Mouse (Mus musculus) spleen, postnatal 4 days (tissue): ENCODE results near the gene Tyk2.

ENCODE experiments used
- DNase-seq, 2 experiments: peaks; one replicate each; pipeline ENCODE4 v3.0.0; 2022; ENCODE audit warnings: low spot score in 2 of 2

Tyk2 gene

DNA sequence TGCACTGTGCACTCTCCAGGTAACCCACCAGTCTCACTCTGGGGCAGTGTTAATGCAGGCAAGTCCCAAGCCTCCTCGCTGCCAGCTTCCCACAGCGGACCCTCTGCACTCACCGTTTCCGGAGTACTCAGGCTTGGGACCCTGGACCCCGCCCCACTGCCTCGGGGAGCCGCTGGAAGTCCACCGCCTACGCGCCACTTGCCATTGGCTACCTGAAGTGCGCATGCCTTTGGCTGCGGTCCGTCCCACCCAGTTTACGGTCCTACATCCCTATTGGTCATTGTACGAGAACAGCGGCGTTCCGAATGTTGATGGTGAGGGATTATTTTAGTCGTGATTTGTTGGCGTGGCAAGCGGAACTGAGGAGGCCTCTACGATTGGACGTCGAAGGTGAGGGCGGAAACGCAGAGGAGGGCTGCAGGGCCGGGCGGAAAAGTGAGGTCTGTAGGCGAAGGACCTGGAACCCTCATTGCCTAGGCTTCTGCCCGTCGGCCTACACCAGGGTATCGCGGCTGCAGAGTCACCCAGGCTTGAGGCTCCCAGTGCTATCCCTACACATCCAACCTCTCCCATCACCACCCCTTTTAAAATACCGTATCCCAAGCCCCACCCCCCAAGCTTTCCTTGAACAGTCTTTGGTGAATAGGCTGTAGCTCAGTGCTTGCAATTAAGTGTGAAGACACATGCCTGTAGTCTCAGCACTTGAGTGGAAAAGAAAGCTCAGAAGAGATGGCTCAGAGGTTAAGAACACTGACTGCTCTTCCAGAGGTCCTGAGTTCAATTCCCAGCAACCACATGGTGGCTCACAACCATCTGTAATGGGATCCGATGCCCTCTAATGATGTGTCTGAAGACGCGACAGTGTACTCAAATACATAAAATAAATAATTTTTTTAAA is at the start of gene Tyk2:
TSS of gene Tyk2 (minus strand) at position 185 of the 898 bp plus-strand sequence.
- DNase-seq: peak; percentile 82 to 88

DNA sequence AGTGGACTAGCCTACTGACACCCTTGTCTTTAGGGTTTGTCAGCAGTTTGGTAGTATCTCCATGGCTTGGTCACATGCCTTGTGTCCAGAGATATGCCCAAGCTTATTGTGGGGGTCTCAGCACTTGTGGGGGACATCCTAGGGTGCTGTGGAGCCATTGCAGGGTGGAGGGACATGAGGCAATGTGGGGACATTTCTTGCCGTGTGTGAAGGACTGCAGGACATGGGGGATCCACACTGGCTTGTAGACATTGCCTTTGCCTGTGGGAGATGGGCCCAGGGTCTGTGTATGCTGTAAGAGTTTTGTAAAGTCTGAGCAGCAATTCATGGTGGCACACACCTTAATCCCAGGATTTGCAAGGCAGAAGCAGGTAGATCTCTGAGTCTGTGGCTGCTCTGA is 49.8 kb upstream of the Tyk2 start:
- no peak for DNase-seq

DNA sequence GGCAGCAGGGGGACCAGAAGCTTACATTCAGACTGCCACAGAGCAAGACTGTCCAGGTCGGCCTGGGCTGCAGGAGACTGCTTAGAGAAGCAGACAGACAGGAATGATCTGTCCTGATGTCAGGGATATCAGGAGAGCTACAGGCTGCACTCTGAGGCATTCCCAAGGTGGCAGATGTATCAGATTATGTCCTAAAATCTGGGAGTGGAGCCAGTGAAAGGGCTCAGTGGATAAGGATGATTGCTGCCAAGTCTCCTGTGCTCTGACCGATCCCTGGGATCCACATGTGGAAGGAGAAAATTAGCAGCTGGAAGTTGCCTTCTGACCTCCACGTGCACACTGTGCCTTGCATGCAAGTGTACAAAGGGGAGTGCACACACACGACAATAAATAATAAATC is 49.4 kb upstream of the Tyk2 start:
- no peak for DNase-seq

DNA sequence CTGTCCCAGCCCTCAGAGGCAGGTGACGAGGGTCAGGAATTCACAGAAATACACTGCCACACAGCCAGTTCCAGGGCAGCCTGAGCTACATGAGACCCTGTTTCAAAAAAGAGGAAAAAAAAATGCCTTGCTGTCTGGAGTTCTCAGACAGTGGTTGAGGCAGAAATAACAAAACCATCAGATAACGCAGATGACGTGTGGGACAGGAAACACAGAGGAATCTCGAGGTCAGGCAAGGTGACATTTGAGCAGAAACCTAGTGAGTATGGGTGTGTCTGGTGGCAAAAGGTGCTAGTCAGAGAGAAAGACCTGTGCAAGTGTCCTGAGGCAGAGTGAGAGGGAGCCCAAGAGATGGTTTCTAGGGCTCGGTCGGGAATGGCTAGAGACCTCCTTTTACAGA is 41.3 kb upstream of the Tyk2 start:
- no peak for DNase-seq

DNA sequence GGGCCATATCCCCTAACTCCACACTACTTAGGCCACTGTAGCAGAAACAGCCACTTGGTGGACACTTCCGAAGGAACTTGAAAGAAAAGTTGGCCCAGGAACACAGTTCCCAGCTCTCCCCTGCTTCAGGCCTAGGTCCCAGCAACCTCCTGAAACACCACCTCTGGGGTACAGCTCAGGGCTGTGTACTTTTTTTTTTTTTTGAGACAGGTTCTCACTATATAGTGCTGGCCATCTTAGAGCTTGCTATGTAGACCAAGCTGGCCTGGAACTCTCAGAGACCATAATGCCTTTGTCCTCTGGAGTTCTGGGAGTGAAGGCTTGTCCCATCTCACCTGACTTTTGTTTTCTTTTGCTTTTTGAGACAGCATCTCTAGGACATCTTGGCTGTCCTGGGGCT is 38.1 kb upstream of the Tyk2 start:
- DNase-seq: no peak

DNA sequence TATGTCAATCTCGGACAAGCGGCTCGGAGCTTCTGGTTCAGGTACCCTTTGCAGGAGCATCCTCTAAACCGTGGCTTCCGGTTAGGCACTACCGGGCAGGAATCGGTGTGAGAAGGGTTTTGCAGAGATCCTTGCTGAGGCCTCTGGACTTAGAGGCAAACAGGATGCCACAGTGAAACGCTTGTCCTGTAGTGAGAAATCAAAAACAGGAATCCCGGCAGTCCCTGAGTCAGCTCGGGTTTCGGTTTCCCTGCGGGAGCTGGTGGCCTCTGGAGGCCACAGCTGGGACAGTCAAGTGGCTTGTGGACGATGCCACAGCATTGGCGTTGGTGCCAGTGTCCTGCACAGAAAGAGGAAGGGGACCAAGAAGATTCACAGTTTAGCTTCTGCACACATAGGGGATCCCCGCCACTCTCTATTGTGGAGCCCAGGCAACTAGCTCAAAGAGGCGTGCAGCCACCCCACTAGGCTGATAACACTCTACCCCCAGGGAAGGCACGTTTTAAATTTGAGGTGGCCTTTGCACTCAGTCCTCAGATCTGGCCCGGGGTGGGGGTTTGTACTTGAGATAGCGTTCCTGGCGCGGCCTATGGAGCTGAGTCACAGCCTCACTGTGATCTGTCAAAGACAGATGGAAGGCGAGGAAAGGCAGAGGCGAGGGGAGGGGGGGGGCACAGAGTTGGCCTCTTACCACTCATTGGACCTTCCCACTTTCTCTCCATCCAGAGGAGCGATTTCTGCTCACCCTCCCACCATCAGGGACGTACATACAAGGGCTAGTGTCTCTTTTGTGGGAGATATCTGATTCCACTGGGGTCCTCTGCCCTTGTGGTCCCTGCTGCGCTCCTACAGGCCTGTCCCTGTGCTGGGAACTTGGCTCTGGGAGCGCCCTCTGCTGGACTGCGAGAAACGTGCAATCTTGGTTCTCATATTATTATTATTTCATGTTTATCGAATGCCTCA is 37.4 kb upstream of the Tyk2 start:
- peak; percentile 81 to 93 for DNase-seq

DNA sequence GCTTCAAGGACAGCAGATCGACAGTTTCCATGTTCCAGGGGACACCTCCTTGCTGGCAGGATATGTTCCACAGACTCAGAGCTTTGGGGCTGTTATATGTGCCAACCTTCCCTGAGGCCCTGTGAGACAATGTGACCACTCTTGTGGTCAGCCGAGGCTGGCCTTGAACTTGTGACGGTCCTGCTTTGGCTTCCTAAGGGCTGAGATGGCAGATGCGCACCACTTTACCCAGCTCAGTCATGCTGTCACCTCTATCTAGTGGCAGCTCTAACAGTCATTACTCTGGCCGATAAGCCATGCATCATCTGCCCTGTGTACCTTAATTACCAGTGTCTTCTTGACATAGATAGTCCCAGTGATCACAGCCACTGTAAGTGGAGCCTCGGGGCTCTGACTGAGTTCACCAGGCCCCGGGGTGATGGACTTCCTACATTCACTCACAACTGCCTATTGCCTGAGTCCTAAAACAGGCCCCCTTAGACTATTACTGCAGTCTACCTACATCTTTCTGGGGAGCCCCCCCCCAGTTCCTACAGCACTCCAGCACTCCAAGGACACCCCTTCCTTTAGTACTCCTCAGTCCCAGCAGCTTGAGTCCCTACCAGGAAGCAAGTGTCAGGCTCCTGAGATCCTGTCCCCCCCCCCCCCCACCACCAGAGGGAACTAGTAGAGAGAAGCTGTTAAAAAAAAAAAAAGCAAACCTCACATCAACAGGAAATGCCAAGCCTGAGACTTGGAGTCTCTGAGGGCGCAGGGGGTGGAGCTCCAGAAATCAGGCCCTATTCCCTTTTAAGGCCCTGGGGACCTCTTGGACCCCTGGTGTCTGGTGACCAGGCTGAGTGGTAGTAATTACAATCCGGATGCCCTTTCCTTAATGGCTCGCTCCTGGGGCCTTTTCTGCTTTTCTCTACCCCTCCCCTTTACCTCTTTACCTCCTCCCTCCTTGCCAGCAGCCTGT is 36.4 kb upstream of the Tyk2 start:
- DNase-seq: no peak

DNA sequence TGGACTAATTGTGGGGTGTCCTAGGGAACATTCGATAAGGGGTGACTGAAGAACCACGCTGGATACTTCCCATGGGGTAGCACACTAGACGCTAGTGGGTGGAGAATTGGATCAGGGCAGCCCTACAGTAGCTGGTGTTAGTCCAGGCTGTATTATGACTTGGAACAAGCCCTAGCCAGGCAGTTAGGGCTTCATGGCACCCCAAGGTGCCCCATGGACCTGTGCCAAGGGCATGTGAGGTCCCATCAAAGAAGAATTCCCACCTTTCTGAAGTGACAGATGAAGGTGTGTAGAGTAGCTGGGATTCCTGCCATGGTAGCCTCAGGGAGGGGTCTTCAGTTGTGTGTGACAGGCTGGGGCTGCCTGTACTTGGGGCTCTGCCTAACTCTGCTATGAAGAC is 35.5 kb upstream of the Tyk2 start:
- no peak for DNase-seq

DNA sequence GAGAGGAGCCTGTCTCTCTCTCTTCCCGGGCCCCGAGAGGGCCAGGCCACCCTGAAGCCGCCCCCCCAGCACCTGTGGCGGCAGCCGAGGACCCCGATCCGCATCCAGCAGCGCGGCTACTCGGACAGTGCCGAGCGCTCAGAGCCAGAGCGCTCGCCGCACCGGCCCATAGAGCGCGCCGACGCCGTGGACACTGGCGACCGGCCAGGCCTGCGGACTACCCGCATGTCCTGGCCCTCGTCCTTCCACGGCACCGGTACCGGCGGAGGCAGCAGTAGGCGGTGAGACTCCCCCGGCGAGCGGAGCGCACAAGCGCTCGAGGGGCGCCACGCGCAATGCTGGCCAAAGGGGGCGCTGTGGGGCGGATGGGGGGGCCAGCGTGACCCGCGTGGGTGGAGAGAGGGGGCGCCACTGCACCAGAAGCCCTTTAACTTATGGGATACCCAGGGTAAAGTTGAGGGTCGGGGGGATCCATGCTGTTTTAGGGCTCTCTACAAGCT is 35.0 kb upstream of the Tyk2 start:
- DNase-seq: peak; percentile 53 to 88

DNA sequence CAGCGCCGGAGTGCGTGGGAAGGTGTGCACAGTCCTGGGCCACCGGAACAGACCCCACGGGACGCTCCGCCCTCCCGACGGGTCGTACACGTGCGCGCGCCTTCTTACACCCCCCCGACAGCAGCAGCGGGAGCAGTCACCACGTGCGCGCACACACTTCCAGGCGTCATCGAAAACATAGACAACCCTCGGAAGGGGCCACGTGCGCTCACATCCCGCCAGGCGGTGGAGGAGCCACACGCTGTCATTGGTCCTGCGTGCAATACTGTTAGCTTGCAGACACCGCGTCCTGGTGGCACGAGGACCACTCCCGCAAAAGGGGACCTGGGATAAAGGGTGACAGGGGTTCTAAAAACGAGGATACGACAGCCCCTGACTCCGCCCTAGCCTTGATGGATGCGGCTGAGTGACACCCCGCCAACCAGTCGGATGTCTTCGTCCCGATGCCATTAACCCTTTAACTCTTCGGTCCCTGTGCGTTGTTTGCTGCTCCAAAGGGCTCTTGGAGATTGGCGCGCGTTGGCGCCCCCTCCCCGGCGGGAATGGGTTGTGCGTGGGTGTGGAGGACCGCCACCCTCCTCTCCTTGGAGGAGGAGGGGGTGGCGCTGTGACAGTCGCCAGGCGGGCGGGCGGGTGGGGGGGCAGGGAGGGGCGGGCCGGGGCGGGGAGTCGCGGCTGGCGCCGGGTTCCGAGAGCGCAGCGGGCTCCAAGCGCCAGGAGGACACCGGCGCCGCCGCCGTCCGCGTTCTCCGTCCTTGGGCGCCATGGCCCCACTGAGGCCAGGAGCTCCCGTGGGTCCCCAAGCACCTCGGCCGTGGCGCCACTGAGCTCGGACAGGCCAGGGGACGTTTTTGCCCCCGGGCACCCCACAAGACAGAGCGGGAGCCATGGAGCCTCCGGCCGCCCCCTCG is 34.3 kb upstream of the Tyk2 start, which contains the start of gene Pde4a:
TSS of gene Pde4a (plus strand) at position 674 of the 911 bp plus-strand sequence.
- DNase-seq: no peak

DNA sequence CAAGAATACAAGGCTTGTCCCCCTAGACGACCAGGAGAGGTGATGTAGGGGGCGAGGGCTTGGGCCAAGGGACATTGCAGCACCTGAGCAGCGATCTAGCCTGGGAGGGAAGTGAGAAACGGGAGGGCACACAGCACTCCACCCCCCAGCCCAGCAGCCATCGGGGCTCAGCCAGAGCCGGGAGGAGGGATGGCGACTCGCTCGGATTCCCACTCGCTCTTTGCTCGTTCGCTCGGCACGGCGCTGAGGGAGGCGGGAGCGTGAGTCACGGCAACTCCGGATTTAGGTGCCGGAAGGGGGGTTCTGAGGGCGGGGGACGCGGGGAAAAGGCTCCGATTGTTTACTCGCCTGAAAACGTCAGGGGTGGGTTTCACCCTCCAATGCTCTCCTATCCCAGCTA is 33.0 kb upstream of the Tyk2 start:
- no peak for DNase-seq

DNA sequence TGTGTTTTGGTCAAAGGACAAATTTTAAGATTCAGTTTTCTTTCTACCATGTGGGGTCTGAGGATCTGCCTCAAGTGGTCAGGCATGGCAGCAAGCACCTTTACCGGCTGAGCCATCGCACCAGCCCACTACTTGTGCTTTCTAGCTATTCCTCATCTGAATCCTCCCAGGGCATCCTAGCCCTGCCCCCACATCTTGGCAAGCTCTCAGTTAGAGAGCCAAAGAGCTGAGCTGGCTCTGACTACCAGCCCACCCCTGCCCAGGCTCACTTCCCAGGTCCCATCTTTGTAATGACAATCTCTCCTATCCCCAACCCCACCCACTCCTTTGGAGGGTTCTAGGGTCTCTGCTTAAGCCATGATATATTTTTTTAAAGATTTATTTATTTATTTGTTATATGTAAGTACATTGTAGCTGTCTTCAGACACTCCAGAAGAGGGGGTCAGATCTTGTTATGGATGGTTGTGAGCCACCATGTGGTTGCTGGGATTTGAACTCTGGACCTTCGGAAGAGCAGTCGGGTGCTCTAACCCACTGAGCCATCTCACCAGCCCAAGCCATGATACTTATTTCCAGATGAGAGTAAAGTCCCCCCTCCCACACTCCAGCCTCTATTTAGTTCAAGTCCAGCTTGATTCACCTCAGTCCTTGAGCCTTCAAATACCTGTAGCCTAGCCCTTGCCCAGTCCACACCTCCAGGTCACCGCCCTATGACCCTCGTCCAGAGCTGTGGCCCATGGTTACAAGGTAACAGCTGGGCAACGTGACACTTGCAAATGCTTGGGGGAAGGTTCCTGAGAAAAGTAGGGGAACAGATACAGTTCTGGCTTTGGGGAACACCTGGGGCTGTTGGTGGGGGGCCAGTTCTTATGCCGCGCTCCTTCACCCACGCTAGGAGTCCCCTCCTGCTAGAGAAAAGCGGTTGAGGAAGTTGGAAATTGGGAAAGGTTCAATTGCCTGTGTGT is 32.3 kb upstream of the Tyk2 start:
- no peak for DNase-seq

DNA sequence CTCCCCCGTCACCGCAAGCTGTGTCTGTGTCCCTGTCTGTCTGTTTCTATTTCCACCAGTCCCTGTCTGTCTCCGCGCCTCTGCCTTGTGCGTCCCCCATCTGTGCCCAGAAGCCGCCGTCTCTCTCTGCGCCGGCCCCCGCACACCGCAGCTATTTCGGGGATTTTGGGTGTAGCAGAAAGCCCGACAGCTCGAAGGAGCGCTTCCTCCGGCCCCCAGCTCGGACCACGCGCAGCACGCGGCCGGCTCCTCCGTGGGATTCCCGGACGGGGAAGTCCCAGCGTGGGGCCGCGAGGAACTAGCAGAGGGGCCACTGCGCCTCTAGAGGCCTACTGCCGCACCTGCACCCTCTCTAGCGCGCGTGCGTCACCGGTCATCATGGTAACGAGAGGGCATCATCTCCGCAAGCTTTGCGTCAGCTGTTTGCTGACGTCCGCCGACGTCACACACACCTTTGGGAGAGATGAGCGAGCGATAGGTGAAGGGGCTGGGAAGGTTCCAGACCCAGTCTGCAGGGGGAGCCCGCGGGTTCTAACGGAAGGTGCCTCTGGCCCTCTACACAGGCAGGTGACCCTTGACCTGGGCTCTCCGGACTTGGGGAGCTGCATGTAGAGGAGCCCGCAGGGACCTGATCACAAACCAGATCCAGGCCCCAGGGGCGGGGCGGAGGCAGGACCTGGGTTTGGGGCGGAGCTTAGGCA is 30.3 kb upstream of the Tyk2 start:
- peak; percentile 82 to 94 for DNase-seq

DNA sequence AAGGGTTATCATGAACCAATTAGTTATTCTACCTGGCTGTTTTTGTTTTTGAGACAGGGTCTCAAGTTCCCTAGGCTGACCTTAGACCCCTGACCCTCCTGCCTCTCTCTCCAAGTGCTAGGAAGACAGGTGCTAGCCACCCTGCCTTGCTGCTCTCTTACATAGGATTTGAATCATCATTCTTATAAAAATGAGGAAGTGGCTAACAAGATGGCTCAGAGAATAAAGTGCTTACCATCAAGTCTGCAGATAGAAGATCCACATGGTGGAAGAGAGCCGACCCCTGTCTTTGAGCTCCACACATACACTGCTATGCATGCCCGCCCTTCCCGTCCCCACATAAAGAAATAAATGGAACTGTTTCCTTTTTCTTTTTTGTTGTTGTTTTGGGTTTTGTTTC is 23.7 kb upstream of the Tyk2 start:
- no peak for DNase-seq

DNA sequence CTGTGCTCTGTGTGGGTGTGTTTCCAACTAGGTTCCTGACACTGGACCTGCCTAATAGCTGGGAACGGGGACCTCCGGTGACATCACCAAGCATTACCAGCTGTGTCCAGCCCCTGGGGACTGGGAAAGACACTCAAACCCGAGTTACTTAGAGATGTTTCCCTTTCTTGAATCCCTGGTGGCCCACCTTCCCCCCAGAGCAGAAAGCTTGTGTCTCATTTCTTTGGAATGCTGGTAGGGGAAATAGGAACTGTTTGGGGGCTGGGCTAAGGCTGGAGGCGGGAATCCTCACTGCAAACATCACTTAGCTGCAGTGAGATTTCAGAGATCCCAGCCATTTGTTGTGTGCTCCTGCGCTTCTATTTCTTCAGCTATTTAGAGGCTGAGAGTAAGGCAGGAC is 22.8 kb upstream of the Tyk2 start:
- DNase-seq: no peak

DNA sequence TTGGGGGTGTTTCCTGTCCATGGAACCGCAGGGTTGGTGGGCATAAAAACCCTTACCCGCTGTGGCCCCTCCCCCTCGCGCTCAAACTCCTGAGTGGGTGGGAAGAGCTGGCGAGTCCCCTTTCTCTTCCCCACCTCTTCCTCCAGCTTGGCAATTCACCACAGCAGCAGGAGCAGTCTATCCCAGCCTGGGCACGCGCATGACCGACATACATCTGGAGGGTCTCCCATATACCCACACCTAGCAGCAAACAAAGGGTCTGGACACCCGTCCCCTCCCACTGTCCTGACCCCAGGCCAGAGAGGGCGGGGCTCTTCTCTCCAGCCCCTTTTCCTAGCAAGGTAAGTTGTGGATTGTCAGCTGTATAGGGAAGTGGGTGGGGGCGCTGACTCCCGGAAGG is 22.3 kb upstream of the Tyk2 start:
- no peak for DNase-seq

DNA sequence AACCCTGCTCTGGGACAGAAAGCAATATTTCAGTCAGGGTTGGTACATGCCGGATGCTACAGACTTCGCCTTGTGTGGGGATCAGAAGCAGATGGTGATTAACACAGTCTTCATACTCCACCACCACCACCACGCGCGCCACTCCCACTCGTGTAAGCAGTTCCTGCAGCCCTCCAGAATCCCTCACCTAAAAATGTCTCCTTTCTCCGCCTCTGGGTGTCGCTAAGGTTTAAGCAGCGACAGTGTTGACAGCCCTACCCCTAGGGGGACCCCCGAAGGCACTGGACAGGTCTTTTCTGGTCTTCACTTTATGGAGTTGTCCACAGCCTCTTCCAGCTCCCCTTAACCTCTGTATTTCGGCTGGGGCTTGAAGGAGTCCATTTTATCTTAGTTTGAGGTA is 21.7 kb upstream of the Tyk2 start:
- DNase-seq: peak in 1 of 2 experiments; percentile 48
